In the genomic region with DNA sequence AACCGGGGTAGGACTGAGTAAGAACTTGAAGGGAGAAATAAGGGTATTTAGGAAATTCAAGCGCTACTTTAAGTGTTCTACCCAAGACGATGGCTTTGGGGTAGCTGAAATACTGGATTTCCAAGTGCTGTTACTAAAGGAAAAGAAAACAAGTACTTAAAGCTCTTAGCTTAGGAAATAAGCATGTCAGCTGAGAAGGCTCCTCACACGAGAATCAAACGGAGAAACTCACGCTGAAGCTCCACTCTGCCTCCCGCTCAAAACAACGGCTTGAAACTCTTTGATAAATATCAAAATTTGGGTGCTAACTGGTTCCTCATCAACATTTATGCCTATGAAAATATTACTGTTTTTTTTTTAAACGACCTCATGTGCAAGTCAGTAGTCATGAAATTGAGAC, we compare ENCODE assay signal across 19 mouse cellular contexts.
DNase-seq lines count a peak whose midpoint lies in the region; ATAC-seq and TF ChIP-seq lines count a peak whose summit lies in the region.
"Had no signal": no experiment of that assay in that cellular context is flagged by ENCODE, and none has a peak within 500 bp of the region (broad histone marks: within the 10 kb centered on the region; RNA-seq: fewer than 3 reads in every experiment).

No protein-coding gene starts in this region.

- H3K4me2 ChIP-seq in heart, embryonic 13.5 days: no peak overlapping the region
- H3K4me2 ChIP-seq in forebrain, embryonic 14.5 days (ENCODE audit: low read length): peak overlapping the region; percentile 24; the same call in 1 of the 2 replicates
- H3K4me2 ChIP-seq in hindbrain, embryonic 13.5 days: peak overlapping the region; percentile 20
- H3K4me2 ChIP-seq in midbrain, embryonic 14.5 days (ENCODE audit: low read length): peak overlapping the region; percentile 40
- no peak overlapping the region for H3K4me2 ChIP-seq in lung, postnatal 0 days (replicated peaks; ENCODE audit: low read depth, low read length)
- H3K4me2 ChIP-seq: liver, embryonic 11.5 days; lung, embryonic 14.5 days had no signal

- no peak for DNase-seq in heart, adult 18-20 months
- DNase-seq in forebrain, embryonic 14.5 days (ENCODE audit: low spot score): no peak
- DNase-seq in midbrain, embryonic 14.5 days: peak; percentile 51
- DNase-seq in embryonic facial prominence, embryonic 10.5 days (ENCODE audit: low spot score): no peak
- DNase-seq in lung, postnatal 0 days (ENCODE audit: low spot score): no peak
- DNase-seq in gastrocnemius, adult 8-10 months (ENCODE audit: low spot score in 2 of 2): no peak
- DNase-seq: adrenal gland, postnatal 10 days; cerebellum, adult 18-20 months; gastrocnemius, adult 2 months; heart, adult 2 months; kidney, adult 8-10 months; left cerebral cortex, postnatal 4 days; lung, embryonic 14.5 days; spleen, adult 18-20 months; thymus, postnatal 25 days had no signal

- WGBS in heart, embryonic 13.5 days: 70% methylated on average over 9 of the region's 9 CpGs
- WGBS in forebrain, embryonic 14.5 days: 50% methylated on average over 9 of the region's 9 CpGs
- WGBS in hindbrain, embryonic 13.5 days: 63% methylated on average over 9 of the region's 9 CpGs
- WGBS in midbrain, embryonic 14.5 days: 46% methylated on average over 9 of the region's 9 CpGs
- 61% methylated on average over 9 of the region's 9 CpGs for WGBS in embryonic facial prominence, embryonic 10.5 days
- 53% methylated on average over 9 of the region's 9 CpGs for WGBS in lung, postnatal 0 days

- no peaks in the 10 kb centered on the region for H3K36me3 ChIP-seq in heart, embryonic 13.5 days
- no peaks in the 10 kb centered on the region for H3K36me3 ChIP-seq in forebrain, embryonic 14.5 days (ENCODE audit: control insufficient read depth, insufficient read depth, low read length)
- no peaks in the 10 kb centered on the region for H3K36me3 ChIP-seq in hindbrain, embryonic 13.5 days
- H3K36me3 ChIP-seq in midbrain, embryonic 14.5 days (ENCODE audit: control insufficient read depth, insufficient read depth, low read length): no peaks in the 10 kb centered on the region
- H3K36me3 ChIP-seq in embryonic facial prominence, embryonic 10.5 days (replicated peaks): no peaks in the 10 kb centered on the region
- H3K36me3 ChIP-seq in lung, postnatal 0 days (ENCODE audit: insufficient read depth, low read length): no peaks in the 10 kb centered on the region

- H3K9ac ChIP-seq in heart, embryonic 13.5 days: no peak overlapping the region
- peak overlapping the region; percentile 29; the same call in 1 of the 2 replicates for H3K9ac ChIP-seq in forebrain, embryonic 14.5 days (ENCODE audit: low read length)
- H3K9ac ChIP-seq in hindbrain, embryonic 13.5 days: peak overlapping the region; percentile 39
- H3K9ac ChIP-seq in midbrain, embryonic 14.5 days (replicated peaks; ENCODE audit: low read length): no peak overlapping the region; the same call in 1 of the 2 replicates
- no peak overlapping the region for H3K9ac ChIP-seq in lung, postnatal 0 days (replicated peaks; ENCODE audit: low read depth)
- H3K9ac ChIP-seq: lung, embryonic 14.5 days had no signal

- peak overlapping the region; percentile 20; the same call in 1 of the 2 replicates for H3K27ac ChIP-seq in heart, embryonic 13.5 days (replicated peaks)
- no peak overlapping the region for H3K27ac ChIP-seq in forebrain, embryonic 14.5 days (ENCODE audit: low read depth, low read length)
- peak overlapping the region; percentile 75 for H3K27ac ChIP-seq in hindbrain, embryonic 13.5 days
- H3K27ac ChIP-seq in midbrain, embryonic 14.5 days (replicated peaks; ENCODE audit: low read depth, low read length): peak overlapping the region; percentile 49; the same call in 1 of the 2 replicates
- no peak overlapping the region for H3K27ac ChIP-seq in embryonic facial prominence, embryonic 10.5 days (replicated peaks)
- H3K27ac ChIP-seq in lung, postnatal 0 days (ENCODE audit: low read length): no peak overlapping the region
- H3K27ac ChIP-seq: gastrocnemius, adult 2 months; heart, adult 2 months had no signal

- H3K9me3 ChIP-seq in heart, embryonic 13.5 days: no peaks in the 10 kb centered on the region
- H3K9me3 ChIP-seq in forebrain, embryonic 14.5 days (replicated peaks; ENCODE audit: control insufficient read depth, low read length): no peaks in the 10 kb centered on the region
- H3K9me3 ChIP-seq in hindbrain, embryonic 13.5 days: no peaks in the 10 kb centered on the region
- no peaks in the 10 kb centered on the region for H3K9me3 ChIP-seq in midbrain, embryonic 14.5 days (ENCODE audit: control insufficient read depth, low read length)
- no peaks in the 10 kb centered on the region for H3K9me3 ChIP-seq in embryonic facial prominence, embryonic 10.5 days
- no peaks in the 10 kb centered on the region for H3K9me3 ChIP-seq in lung, postnatal 0 days (ENCODE audit: low read length)

- no peak for TF ChIP-seq EP300 in lung, postnatal 0 days (IDR thresholded peaks at IDR 0.05)

- TF ChIP-seq CTCF in lung, postnatal 0 days (IDR thresholded peaks at IDR 0.05): no peak

- H3K4me3 ChIP-seq in heart, embryonic 13.5 days: no peak overlapping the region
- H3K4me3 ChIP-seq in forebrain, embryonic 14.5 days (ENCODE audit: low read depth, low read length): no peak overlapping the region
- no peak overlapping the region for H3K4me3 ChIP-seq in hindbrain, embryonic 13.5 days
- H3K4me3 ChIP-seq in midbrain, embryonic 14.5 days (replicated peaks; ENCODE audit: low read depth, low read length): no peak overlapping the region
- H3K4me3 ChIP-seq in embryonic facial prominence, embryonic 10.5 days: no peak overlapping the region
- no peak overlapping the region for H3K4me3 ChIP-seq in lung, postnatal 0 days (ENCODE audit: low read depth, low read length)
- H3K4me3 ChIP-seq: gastrocnemius, adult 2 months; heart, adult 2 months had no signal

- peaks cover 11% of the 10 kb centered on the region for H3K4me1 ChIP-seq in heart, embryonic 13.5 days
- peaks cover 23% of the 10 kb centered on the region for H3K4me1 ChIP-seq in forebrain, embryonic 14.5 days (ENCODE audit: control insufficient read depth, insufficient read depth, low read length)
- H3K4me1 ChIP-seq in hindbrain, embryonic 13.5 days (replicated peaks): peaks cover 56% of the 10 kb centered on the region
- peaks cover 34% of the 10 kb centered on the region for H3K4me1 ChIP-seq in midbrain, embryonic 14.5 days (ENCODE audit: control insufficient read depth, insufficient read depth, low read length)
- H3K4me1 ChIP-seq in embryonic facial prominence, embryonic 10.5 days: peaks cover 28% of the 10 kb centered on the region
- no peaks in the 10 kb centered on the region for H3K4me1 ChIP-seq in lung, postnatal 0 days (ENCODE audit: insufficient read depth, low read depth, low read length)

- no peak for ATAC-seq in heart, embryonic 13.5 days (ENCODE audit: extremely low read depth, insufficient number of reproducible peaks, low FRiP score, low TSS enrichment)
- ATAC-seq in forebrain, embryonic 14.5 days: no peak
- no peak for ATAC-seq in hindbrain, embryonic 13.5 days (ENCODE audit: low FRiP score)
- no peak for ATAC-seq in midbrain, embryonic 14.5 days (ENCODE audit: low FRiP score, low TSS enrichment)
- no peak for ATAC-seq in lung, postnatal 0 days
- ATAC-seq: inflammation-experienced regulatory T-cells, adult 6 months had no signal

- H3K27me3 ChIP-seq in heart, embryonic 13.5 days (replicated peaks): no peaks in the 10 kb centered on the region; the same call in 1 of the 2 replicates
- no peaks in the 10 kb centered on the region for H3K27me3 ChIP-seq in forebrain, embryonic 14.5 days (replicated peaks; ENCODE audit: control insufficient read depth, insufficient read depth, low read length)
- no peaks in the 10 kb centered on the region for H3K27me3 ChIP-seq in hindbrain, embryonic 13.5 days
- H3K27me3 ChIP-seq in midbrain, embryonic 14.5 days (ENCODE audit: control insufficient read depth, insufficient read depth, low read length): no peaks in the 10 kb centered on the region; the same call in 1 of the 2 replicates
- peaks cover 29% of the 10 kb centered on the region for H3K27me3 ChIP-seq in embryonic facial prominence, embryonic 10.5 days (replicated peaks; ENCODE audit: low read depth, poor library complexity, severe bottlenecking)
- no peaks in the 10 kb centered on the region for H3K27me3 ChIP-seq in lung, postnatal 0 days (replicated peaks; ENCODE audit: insufficient read depth, low read length)

Comparison
In these comparisons a context has a peak if more than half of its experiments do, and no peak if none do; other contexts are left out.
1. H3K27ac ChIP-seq: peak in heart, embryonic 13.5 days (single experiment), hindbrain, embryonic 13.5 days (single experiment) and midbrain, embryonic 14.5 days (single experiment); none in forebrain, embryonic 14.5 days (single experiment), embryonic facial prominence, embryonic 10.5 days (single experiment) and lung, postnatal 0 days (single experiment).
2. H3K4me2 ChIP-seq: peak in forebrain, embryonic 14.5 days (single experiment), hindbrain, embryonic 13.5 days (single experiment) and midbrain, embryonic 14.5 days (single experiment); none in heart, embryonic 13.5 days (single experiment) and lung, postnatal 0 days (single experiment).
3. H3K9ac ChIP-seq: peak in forebrain, embryonic 14.5 days (single experiment) and hindbrain, embryonic 13.5 days (single experiment); none in heart, embryonic 13.5 days (single experiment), midbrain, embryonic 14.5 days (single experiment) and lung, postnatal 0 days (single experiment).